Mouse (Mus musculus) c-Kit-positive CD71-positive TER-119-positive erythroid progenitor cells, embryonic 14.5 days (primary cell): Measurements from ENCODE around the gene Prss1.
"Not testable (repeated sequence)": the region's sequence is repeated elsewhere in the genome, so short reads cannot be mapped to it uniquely, and the experiment has no call there.

Experiments
- DNase-seq: peaks from one replicate; pipeline ENCODE4 v3.0.0-alpha.2; 2013; ENCODE audit warnings: low spot score

The Prss1 gene

GRCm38 (mm10) chr6:41458632-41459031 lies at the start of gene Prss1:
Gene Prss1 (plus strand): TSS chr6:41458932.
- not testable (repeated sequence) for DNase-seq

GRCm38 (mm10) chr6:41442261-41442660 lies 16.5 kb upstream of the Prss1 start:
- DNase-seq: not testable (repeated sequence)

GRCm38 (mm10) chr6:41446045-41446444 lies 12.7 kb upstream of the Prss1 start, which contains the start of gene Gm10334:
Gene Gm10334 (minus strand): TSS chr6:41446145.
- not testable (repeated sequence) for DNase-seq

- DNase-seq: no peak
These were observed 40.6 kb downstream of the Prss1 start for GRCm38 (mm10) chr6:41499374-41499773.

GRCm38 (mm10) chr6:41504915-41505314 lies 46.2 kb downstream of the Prss1 start:
- DNase-seq: no peak

GRCm38 (mm10) chr6:41505323-41505722 lies 46.6 kb downstream of the Prss1 start:
- DNase-seq: no peak
